Mouse (Mus musculus) urinary bladder, adult 2 months (tissue): ENCODE measurements around the gene Bag6. TPM values are rescaled to one million over a fixed set of nuclear protein-coding genes. Genes with fewer than 3 reads are reported as not detected.

ENCODE experiments used
- DNase-seq: peaks from one replicate; pipeline ENCODE4 v3.0.0; 2022; ENCODE audit warnings: low spot score
- polyA plus RNA-seq: library from polyadenylated mRNA; depleted of rRNA; stranded (reverse); fragments of >200 nt; gene quantifications from 2 replicates; pipeline ENCODE4 v1.2.3, GENCODE M21; 2012; rRNA removed

The Bag6 gene
- 130 and 136 TPM in 2 replicates for polyA plus RNA-seq

- DNase-seq = peak; percentile 97
Measured at GRCm38 (mm10) chr17:35134801-35135590, at the start of gene Bag6. Gene Bag6 (plus strand): TSS chr17:35135178.

GRCm38 (mm10) chr17:35085208-35085865 lies 49.6 kb upstream of the Bag6 start, which contains the start of gene Ly6g6f:
Gene Ly6g6f (minus strand): TSS chr17:35085610.
- no peak for DNase-seq

GRCm38 (mm10) chr17:35088151-35088550 lies 46.8 kb upstream of the Bag6 start:
- DNase-seq = no peak

- DNase-seq = peak; percentile 91
Measured at GRCm38 (mm10) chr17:35088825-35089644, 45.9 kb upstream of the Bag6 start, which contains the start of gene Abhd16a. Gene Abhd16a (plus strand): TSS chr17:35089263.

- DNase-seq = no peak
Measured at GRCm38 (mm10) chr17:35090166-35090932, 44.6 kb upstream of the Bag6 start.

- DNase-seq = no peak
Measured at GRCm38 (mm10) chr17:35092403-35093198, 42.4 kb upstream of the Bag6 start.

GRCm38 (mm10) chr17:35094475-35095365 lies 40.3 kb upstream of the Bag6 start:
- no peak for DNase-seq

GRCm38 (mm10) chr17:35096597-35096996 lies 38.4 kb upstream of the Bag6 start:
- DNase-seq = no peak

- no peak for DNase-seq
Measured at GRCm38 (mm10) chr17:35097164-35097655, 37.8 kb upstream of the Bag6 start.

- DNase-seq = no peak
Measured at GRCm38 (mm10) chr17:35100196-35100765, 34.7 kb upstream of the Bag6 start.

- DNase-seq = no peak
Measured at GRCm38 (mm10) chr17:35101161-35101560, 33.8 kb upstream of the Bag6 start.

- DNase-seq = no peak
Measured at GRCm38 (mm10) chr17:35102299-35102698, 32.7 kb upstream of the Bag6 start.

GRCm38 (mm10) chr17:35103221-35103690 lies 31.7 kb upstream of the Bag6 start:
- DNase-seq = no peak

- no peak for DNase-seq
Measured at GRCm38 (mm10) chr17:35104079-35104478, 30.9 kb upstream of the Bag6 start.

GRCm38 (mm10) chr17:35104754-35105153 lies 30.2 kb upstream of the Bag6 start:
- no peak for DNase-seq

GRCm38 (mm10) chr17:35105740-35106389 lies 29.1 kb upstream of the Bag6 start:
- DNase-seq = no peak

- DNase-seq = no peak
Measured at GRCm38 (mm10) chr17:35106522-35106921, 28.5 kb upstream of the Bag6 start.

GRCm38 (mm10) chr17:35108097-35108496 lies 26.9 kb upstream of the Bag6 start, which contains the start of gene Ly6g5c:
Gene Ly6g5c (plus strand): TSS chr17:35108279.
- DNase-seq = no peak
